Mouse (Mus musculus) bone marrow macrophage, adult 2 months (primary cell): ENCODE results near the gene Keap1.

ENCODE experiments used
- CTCF ChIP-seq: IDR thresholded peaks from 2 replicates; pipeline ENCODE4 v1.5.1; 2012; ENCODE audit warnings: low read depth, mild to moderate bottlenecking, low read length, moderate library complexity
- POLR2A ChIP-seq: IDR thresholded peaks from 2 replicates; pipeline ENCODE4 v1.6.1; 2012; ENCODE audit warnings: mild to moderate bottlenecking, low read depth, low read length, borderline replicate concordance

GRCm38 (mm10) chr9:21189905-21190304, 49.3 kb downstream of the Keap1 start:
- 0 out of 2 replicates have a peak, but pooled peaks have one; percentile 10 for TF ChIP-seq CTCF
- TF ChIP-seq POLR2A: no peak
